Mouse (Mus musculus) thymus, postnatal 14 days (tissue): ENCODE results near the gene Ap3d1.

Experiments used
- DNase-seq: peaks from one replicate; pipeline ENCODE4 v3.0.0; 2021

Gene Ap3d1

GRCm38 (mm10) chr10:80756967-80757366 lies 14.9 kb upstream of the Ap3d1 start:
- DNase-seq, result no peak

GRCm38 (mm10) chr10:80756509-80756908 lies 14.4 kb upstream of the Ap3d1 start:
- DNase-seq, result no peak

- DNase-seq, result no peak
Measured at GRCm38 (mm10) chr10:80756099-80756498, 14.0 kb upstream of the Ap3d1 start.

- DNase-seq, result no peak
Measured at GRCm38 (mm10) chr10:80755291-80756015, 13.4 kb upstream of the Ap3d1 start.

GRCm38 (mm10) chr10:80754594-80755290 lies 12.7 kb upstream of the Ap3d1 start, which contains the start of gene Dot1l:
Gene Dot1l (plus strand): TSS chr10:80755206.
- DNase-seq, result peak; percentile 100

GRCm38 (mm10) chr10:80752079-80752625 lies 10.1 kb upstream of the Ap3d1 start:
- peak; percentile 83 for DNase-seq

- DNase-seq, result peak; percentile 47
Measured at GRCm38 (mm10) chr10:80751188-80751832, 9.2 kb upstream of the Ap3d1 start.

GRCm38 (mm10) chr10:80748609-80749008 lies 6.5 kb upstream of the Ap3d1 start:
- DNase-seq, result peak; percentile 62

GRCm38 (mm10) chr10:80747410-80747809 lies 5.3 kb upstream of the Ap3d1 start:
- DNase-seq, result peak; percentile 77

GRCm38 (mm10) chr10:80744262-80744661 lies 2.2 kb upstream of the Ap3d1 start:
- peak; percentile 30 for DNase-seq

GRCm38 (mm10) chr10:80741634-80742179 lies 357 bp downstream of the Ap3d1 start:
- peak; percentile 54 for DNase-seq

- peak; percentile 16 for DNase-seq
Measured at GRCm38 (mm10) chr10:80741146-80741545, 918 bp downstream of the Ap3d1 start.

- DNase-seq, result no peak
Measured at GRCm38 (mm10) chr10:80738657-80739056, 3.4 kb downstream of the Ap3d1 start.

GRCm38 (mm10) chr10:80736731-80737130 lies 5.3 kb downstream of the Ap3d1 start:
- no peak for DNase-seq

- DNase-seq, result no peak
Measured at GRCm38 (mm10) chr10:80732611-80733101, 9.4 kb downstream of the Ap3d1 start.

- DNase-seq, result no peak
Measured at GRCm38 (mm10) chr10:80727369-80728127, 14.5 kb downstream of the Ap3d1 start.

- DNase-seq, result no peak
Measured at GRCm38 (mm10) chr10:80717281-80717680, 24.8 kb downstream of the Ap3d1 start.

GRCm38 (mm10) chr10:80710834-80711233 lies 31.2 kb downstream of the Ap3d1 start:
- DNase-seq, result no peak

GRCm38 (mm10) chr10:80705479-80705878 lies 36.6 kb downstream of the Ap3d1 start:
- DNase-seq, result no peak

- DNase-seq, result no peak
Measured at GRCm38 (mm10) chr10:80705033-80705432, 37.0 kb downstream of the Ap3d1 start.

- DNase-seq, result no peak
Measured at GRCm38 (mm10) chr10:80704418-80704817, 37.6 kb downstream of the Ap3d1 start.

GRCm38 (mm10) chr10:80703643-80704042 lies 38.4 kb downstream of the Ap3d1 start:
- peak; percentile 18 for DNase-seq
